Mouse (Mus musculus) hindbrain, embryonic 12.5 days (tissue): ENCODE measurements around the gene Gm10382. TPM values are rescaled to one million over a fixed set of nuclear protein-coding genes. Genes with fewer than 3 reads are reported as not detected.
A peak's percentile ranks its signal among the peaks of the same experiment; 100 is the strongest.

Experiments
- ATAC-seq: fragments of 200-750 bp; cut with Nextera tagmentation; 2 replicates; pipeline ENCODE4 v1.8.0; 2017; ENCODE audit warnings: moderate TSS enrichment; ENCODE audit not compliant: low FRiP score
- H3K27ac ChIP-seq: fragments of 300-500 bp; sonication (generic); 2 replicates; pipeline ENCODE4 v1.5.1; 2016; ENCODE audit warnings: mild to moderate bottlenecking
- H3K27me3 ChIP-seq: fragments of 300-500 bp; sonication (generic); 2 replicates; pipeline ENCODE4 v1.6.1; 2016; ENCODE audit warnings: mild to moderate bottlenecking
- H3K36me3 ChIP-seq: fragments of 300-500 bp; sonication (generic); 2 replicates; pipeline ENCODE4 v1.6.1; 2016; ENCODE audit warnings: mild to moderate bottlenecking
- H3K4me1 ChIP-seq: fragments of 300-500 bp; sonication (generic); 2 replicates; pipeline ENCODE4 v1.6.1; 2016
- H3K4me2 ChIP-seq: fragments of 300-500 bp; sonication (generic); replicated peaks from 2 replicates; pipeline ENCODE4 v1.6.1; 2016; ENCODE audit warnings: mild to moderate bottlenecking
- H3K4me3 ChIP-seq: fragments of 300-500 bp; sonication (generic); 2 replicates; pipeline ENCODE4 v1.5.1; 2016; ENCODE audit warnings: mild to moderate bottlenecking
- H3K9ac ChIP-seq: fragments of 300-500 bp; sonication (generic); 2 replicates; pipeline ENCODE4 v1.6.1; 2016; ENCODE audit warnings: mild to moderate bottlenecking, moderate library complexity
- H3K9me3 ChIP-seq: fragments of 300-500 bp; sonication (generic); replicated peaks from 2 replicates; pipeline ENCODE4 v1.6.1; 2016; ENCODE audit warnings: mild to moderate bottlenecking
- WGBS: fragments of 180-500 bp; shearing (Covaris S2); methylation state at CpG from one replicate; pipeline ENCODE4 v1.1.7; 2016; 5-methylcytosine and 5-hydroxymethylcytosine counted together
- polyA plus RNA-seq: library from polyadenylated mRNA; unstranded; fragments of >200 nt; fragmentation: Nextera tagmentation; extraction: Ambion mirVana; gene quantifications from 2 replicates; pipeline ENCODE4 v1.2.1, GENCODE M21; 2016

Gm10382 gene
- polyA plus RNA-seq, 1 experiment from 2014 or later, result 0.58 TPM

DNA sequence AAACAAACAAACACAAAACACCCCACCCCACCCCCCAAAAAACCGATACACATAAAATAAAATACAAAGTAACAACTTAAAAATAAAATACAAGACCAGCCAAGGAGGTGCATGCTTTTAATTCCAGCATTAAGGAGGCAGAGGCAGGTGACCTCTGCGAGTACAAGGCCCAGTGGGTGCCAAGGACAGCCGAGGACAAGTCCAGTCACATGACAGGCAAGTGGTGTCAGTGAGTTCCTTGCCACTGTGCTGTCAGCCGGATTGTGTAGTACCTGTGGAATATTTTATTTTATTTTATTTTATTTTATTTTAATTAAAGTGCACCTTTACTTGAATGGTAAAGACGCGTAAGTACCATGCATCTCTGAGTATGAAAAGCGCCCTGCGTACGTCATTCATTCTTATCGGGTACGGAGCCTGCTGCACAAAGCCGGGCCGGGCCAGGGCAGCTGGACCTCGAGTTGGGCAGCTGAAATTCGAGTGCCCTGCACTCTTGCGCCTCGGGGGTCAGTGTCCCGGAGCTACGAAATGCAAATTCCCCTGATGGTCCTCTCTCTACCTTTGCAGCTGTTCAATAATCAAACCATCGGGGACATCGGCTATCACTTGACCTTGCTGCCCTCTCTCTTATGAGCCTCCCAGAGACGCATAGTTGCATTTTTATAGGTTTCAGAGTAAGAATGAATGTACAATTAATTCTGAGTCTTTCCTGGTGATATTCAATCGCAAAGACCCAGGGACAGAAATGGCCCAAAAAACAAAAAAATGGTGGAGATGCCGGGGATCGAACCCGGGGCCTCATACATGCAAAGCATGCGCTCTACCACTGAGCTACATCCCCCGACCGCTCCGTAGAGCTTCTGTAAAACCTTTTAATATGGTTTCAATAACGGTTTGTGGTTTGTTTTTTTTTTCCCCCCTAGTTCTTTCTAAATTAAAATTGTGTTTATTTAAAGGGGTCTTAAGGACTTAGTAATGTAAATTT, 14.7 kb downstream of the Gm10382 start:
- no peak overlapping the region for H3K27ac ChIP-seq
- WGBS, result 11% methylated on average over 31 of the region's 31 CpGs
- ATAC-seq, result peak; percentile 14; the same call in 1 of the 2 replicates

DNA sequence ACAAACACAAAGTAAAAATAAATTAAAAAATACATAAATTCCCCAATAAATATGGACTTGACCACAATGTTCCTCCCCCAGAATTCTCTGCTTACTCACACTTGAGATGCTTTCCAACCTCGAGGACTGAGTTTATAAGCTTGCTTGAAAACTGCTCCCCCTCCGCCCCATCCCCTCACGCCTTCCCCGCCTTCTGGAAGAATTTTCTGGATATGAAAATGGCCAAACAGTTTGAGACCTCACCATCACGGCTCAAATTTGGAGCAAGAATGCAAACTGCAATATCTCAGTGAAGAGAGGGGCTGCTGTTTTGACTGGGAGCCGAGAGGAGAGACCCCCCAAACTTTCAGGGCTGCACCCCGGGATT, 15.4 kb downstream of the Gm10382 start:
- Histone ChIP-seq H3K9me3 (no peaks in the 10 kb centered on the region), H3K4me1 (peaks cover 12% of the 10 kb centered on the region), H3K36me3 (no peaks in the 10 kb centered on the region), H3K27ac (peak overlapping the region; percentile 92), H3K4me2 (peak overlapping the region; percentile 69), H3K9ac (peak overlapping the region; percentile 60), H3K4me3 (peak overlapping the region; percentile 56), H3K27me3 (peaks cover 8% of the 10 kb centered on the region; the same call in 1 of the 2 replicates)
- no peak for ATAC-seq
- 2% methylated on average over 7 of the region's 7 CpGs for WGBS

More for the DNA sequence above, 14.7 kb downstream of the Gm10382 start:
- no peaks in the 10 kb centered on the region for H3K36me3 ChIP-seq
- H3K9ac ChIP-seq, result peak overlapping the region; percentile 18; the same call in 1 of the 2 replicates
- peak overlapping the region; percentile 56 for H3K4me2 ChIP-seq
- no peaks in the 10 kb centered on the region for H3K9me3 ChIP-seq
- H3K4me1 ChIP-seq, result peaks cover 12% of the 10 kb centered on the region
- H3K27me3 ChIP-seq, result peaks cover 8% of the 10 kb centered on the region; the same call in 1 of the 2 replicates
- H3K4me3 ChIP-seq, result peak overlapping the region; percentile 37

DNA sequence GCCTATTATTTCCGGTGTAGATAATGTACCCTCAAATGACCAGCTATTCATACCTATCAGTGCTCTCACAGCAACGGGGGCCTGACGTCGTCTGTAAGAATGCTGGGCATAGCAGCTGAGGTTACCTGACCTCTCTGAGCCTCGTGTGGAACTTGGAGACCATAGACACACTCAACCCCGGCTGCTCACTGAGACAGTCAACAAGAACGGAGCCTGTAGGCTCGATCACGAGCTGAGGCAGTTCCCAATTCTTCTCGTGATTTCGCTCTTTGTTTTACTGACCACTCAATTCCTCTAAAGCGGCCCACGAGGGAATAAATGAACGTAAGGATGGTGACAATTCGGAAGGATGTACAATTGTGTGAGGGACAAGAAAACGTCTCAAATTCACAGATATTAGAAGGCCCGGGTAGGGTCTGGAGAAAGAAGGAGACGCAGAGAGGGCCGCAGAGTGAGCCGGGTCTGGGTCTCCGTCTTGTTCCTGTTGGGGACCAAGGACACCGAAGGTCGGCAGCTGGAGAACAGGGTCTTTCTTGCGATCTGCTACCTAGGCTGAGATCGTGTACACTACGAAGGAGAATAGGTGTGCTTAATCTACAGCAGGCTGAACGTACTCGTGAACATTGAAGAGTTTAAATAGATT, 15.9 kb downstream of the Gm10382 start:
- Histone ChIP-seq H3K27me3 (peaks cover 8% of the 10 kb centered on the region; the same call in 1 of the 2 replicates), H3K4me1 (peaks cover 12% of the 10 kb centered on the region), H3K9me3 (no peaks in the 10 kb centered on the region), H3K9ac (peak overlapping the region; percentile 60), H3K36me3 (no peaks in the 10 kb centered on the region), H3K27ac (peak overlapping the region; percentile 92), H3K4me3 (peak overlapping the region; percentile 56), H3K4me2 (peak overlapping the region; percentile 69)
- WGBS, result 1% methylated on average over 28 of the region's 28 CpGs
- ATAC-seq, result peak; percentile 18; the same call in 1 of the 2 replicates

DNA sequence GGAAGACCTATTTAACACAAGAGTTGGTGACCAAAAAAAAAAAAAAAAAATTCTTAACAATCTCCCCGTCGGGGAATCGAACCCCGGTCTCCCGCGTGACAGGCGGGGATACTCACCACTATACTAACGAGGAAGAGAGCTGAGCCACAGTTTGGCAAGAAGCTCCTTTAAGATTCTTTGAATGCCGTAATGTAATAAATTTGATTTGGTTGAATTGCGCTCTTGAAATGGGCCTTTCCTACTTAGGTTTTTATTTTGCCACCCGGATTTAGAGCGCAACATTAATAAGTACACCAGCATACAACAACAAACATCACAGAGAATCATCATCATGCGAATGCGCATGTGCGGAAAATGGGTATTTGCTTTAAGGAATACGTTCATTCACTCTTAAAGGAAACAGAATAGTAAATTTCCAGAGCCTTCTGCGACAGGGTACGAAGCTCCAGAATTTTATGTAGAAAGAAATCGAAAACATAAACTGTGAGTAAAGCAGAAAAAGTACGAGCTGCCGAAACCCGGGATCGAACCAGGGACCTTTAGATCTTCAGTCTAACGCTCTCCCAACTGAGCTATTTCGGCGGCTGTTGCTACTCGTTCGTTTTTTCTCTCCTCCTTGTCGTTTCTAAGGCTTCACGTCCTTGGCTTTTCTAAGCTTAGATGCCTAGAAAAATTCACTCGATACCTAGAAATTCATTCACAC, 16.6 kb downstream of the Gm10382 start:
- peaks cover 8% of the 10 kb centered on the region; the same call in 1 of the 2 replicates for H3K27me3 ChIP-seq
- H3K27ac ChIP-seq, result peak overlapping the region; percentile 92
- no peaks in the 10 kb centered on the region for H3K9me3 ChIP-seq
- H3K4me2 ChIP-seq, result peak overlapping the region; percentile 69
- peak overlapping the region; percentile 60 for H3K9ac ChIP-seq
- H3K4me1 ChIP-seq, result peaks cover 12% of the 10 kb centered on the region
- peak overlapping the region; percentile 56 for H3K4me3 ChIP-seq
- ATAC-seq, result peak; percentile 57
- WGBS, result under 1% methylated on average over 31 of the region's 31 CpGs
- no peaks in the 10 kb centered on the region for H3K36me3 ChIP-seq

- Histone ChIP-seq H3K4me2 (peak overlapping the region; percentile 56), H3K4me1 (peaks cover 12% of the 10 kb centered on the region), H3K27me3 (peaks cover 8% of the 10 kb centered on the region; the same call in 1 of the 2 replicates), H3K9ac (peak overlapping the region; percentile 59), H3K36me3 (no peaks in the 10 kb centered on the region), H3K27ac (peak overlapping the region; percentile 83), H3K4me3 (peak overlapping the region; percentile 56), H3K9me3 (no peaks in the 10 kb centered on the region)
- ATAC-seq, result peak; percentile 30
- WGBS, result 3% methylated on average over 20 of the region's 20 CpGs
Measured at GRCm38 (mm10) chr5:125406322-125407016, 17.3 kb downstream of the Gm10382 start.

GRCm38 (mm10) chr5:125407020-125407830, 18.1 kb downstream of the Gm10382 start:
- Histone ChIP-seq H3K4me2 (peak overlapping the region; percentile 56), H3K27ac (peak overlapping the region; percentile 83), H3K27me3 (peaks cover 8% of the 10 kb centered on the region; the same call in 1 of the 2 replicates), H3K9me3 (no peaks in the 10 kb centered on the region), H3K4me3 (peak overlapping the region; percentile 56), H3K36me3 (no peaks in the 10 kb centered on the region), H3K9ac (peak overlapping the region; percentile 59), H3K4me1 (peaks cover 12% of the 10 kb centered on the region)
- no peak for ATAC-seq
- 58% methylated on average over 13 of the region's 13 CpGs for WGBS

DNA sequence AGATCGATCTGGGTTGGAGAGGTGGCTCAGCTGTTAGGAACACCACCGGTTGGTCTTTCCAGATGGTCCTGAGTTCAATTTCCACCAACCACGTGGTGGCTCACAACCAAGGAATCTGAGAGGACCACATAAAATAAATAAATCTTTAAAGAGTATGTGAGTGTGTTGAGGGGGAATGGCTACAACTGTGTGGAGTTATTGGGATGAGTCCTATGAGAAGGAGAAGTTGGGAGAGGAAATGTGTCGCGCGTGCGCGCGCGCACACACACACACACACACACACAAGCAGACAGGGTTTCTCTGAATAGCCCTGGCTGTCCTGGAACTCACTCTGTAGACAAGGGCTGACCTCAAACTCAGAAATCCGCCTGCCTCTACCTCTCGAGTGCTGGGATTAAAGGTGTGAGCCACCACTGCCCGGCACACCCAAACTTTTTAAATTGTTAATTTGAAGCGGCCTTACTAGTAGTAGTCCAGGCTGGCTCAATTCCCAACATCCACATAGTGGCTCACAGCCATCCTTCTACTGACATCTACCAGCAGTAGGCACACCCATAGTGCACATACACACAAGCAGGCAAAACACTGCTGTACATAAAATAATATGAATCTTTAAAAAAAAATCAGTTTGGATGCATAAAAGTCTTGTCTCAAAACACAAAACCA, 18.9 kb downstream of the Gm10382 start:
- Histone ChIP-seq H3K4me3 (no peak overlapping the region), H3K27ac (no peak overlapping the region), H3K4me2 (no peak overlapping the region), H3K9me3 (no peaks in the 10 kb centered on the region), H3K9ac (no peak overlapping the region), H3K27me3 (0 out of 2 replicates have a peak, but pooled peaks cover 2% of the 10 kb centered on the region), H3K36me3 (0 out of 2 replicates have a peak, but pooled peaks cover under 1% of the 10 kb centered on the region), H3K4me1 (peaks cover 12% of the 10 kb centered on the region)
- no peak for ATAC-seq
- WGBS, result 71% methylated on average over 14 of the region's 14 CpGs

DNA sequence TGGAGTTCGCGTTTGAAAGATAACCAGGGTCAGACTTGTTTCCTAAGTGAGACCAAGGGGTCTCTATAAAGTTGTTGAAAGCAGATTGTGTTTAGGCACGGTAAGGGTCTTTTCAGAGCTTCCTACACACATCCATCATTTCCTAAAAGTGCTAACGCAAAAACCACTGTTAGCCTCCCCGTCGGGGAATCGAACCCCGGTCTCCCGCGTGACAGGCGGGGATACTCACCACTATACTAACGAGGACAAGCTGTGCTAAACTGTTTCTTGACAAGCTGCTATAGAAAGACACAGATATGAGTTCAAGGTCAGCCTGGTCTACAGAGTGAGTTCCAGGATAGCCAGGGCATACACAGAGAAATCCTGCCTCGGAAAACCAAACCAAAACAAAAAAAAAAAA, 19.7 kb downstream of the Gm10382 start:
- no peak overlapping the region for H3K27ac ChIP-seq
- H3K9me3 ChIP-seq, result no peaks in the 10 kb centered on the region
- H3K9ac ChIP-seq, result no peak overlapping the region
- H3K36me3 ChIP-seq, result peaks cover 9% of the 10 kb centered on the region
- 1% methylated on average over 13 of the region's 13 CpGs for WGBS
- no peaks in the 10 kb centered on the region for H3K27me3 ChIP-seq
- H3K4me1 ChIP-seq, result peaks cover 7% of the 10 kb centered on the region
- peak overlapping the region; percentile 13; the same call in 1 of the 2 replicates for H3K4me3 ChIP-seq
- peak; percentile 26 for ATAC-seq
- H3K4me2 ChIP-seq, result no peak overlapping the region; the same call in 1 of the 2 replicates

DNA sequence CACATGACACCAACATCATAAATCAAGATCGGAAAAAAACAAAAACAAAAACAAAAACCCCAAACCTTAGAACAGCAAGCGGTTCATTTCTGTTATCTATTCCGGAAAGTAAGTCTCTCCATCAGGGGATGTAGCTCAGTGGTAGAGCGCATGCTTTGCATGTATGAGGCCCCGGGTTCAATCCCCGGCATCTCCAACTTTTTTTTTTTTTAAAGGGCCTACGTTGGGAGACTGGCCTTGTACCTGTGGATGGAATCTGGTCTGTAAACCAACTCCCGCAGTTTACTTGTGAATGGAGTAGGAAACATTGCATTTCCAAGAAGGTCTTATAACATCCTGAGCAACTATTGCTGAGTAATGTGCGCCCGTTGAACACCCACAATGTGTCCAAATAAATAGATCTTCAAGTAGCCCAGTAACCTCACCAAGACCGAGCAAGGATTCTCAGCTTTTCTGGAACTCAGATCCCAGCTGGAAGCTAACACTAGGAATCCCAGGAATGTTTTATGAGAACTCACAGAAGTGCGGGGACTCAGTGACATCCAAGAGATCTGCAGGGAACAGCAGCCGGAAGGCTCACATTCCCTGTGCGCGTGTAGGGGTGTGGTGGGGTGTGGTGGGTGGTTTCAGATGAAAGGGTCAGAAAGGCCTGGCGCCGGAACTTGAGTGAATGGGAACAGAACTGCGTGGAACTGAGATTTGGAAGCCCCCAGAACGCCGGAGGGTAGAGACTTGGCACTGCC, 20.4 kb downstream of the Gm10382 start:
- Histone ChIP-seq H3K9ac (no peak overlapping the region), H3K4me1 (peaks cover 6% of the 10 kb centered on the region; the same call in 1 of the 2 replicates), H3K36me3 (peaks cover 14% of the 10 kb centered on the region), H3K4me3 (peak overlapping the region; percentile 13; the same call in 1 of the 2 replicates), H3K27ac (no peak overlapping the region), H3K9me3 (no peaks in the 10 kb centered on the region), H3K4me2 (peak overlapping the region; percentile 32), H3K27me3 (no peaks in the 10 kb centered on the region)
- 8% methylated on average over 20 of the region's 20 CpGs for WGBS
- no peak; the same call in 1 of the 2 replicates for ATAC-seq
